Mouse (Mus musculus): ENCODE measurements around the gene Cd1d1. TPM values are rescaled to one million over a fixed set of nuclear protein-coding genes. Genes with fewer than 3 reads are reported as not detected.

The Cd1d1 gene
- polyA plus RNA-seq, 1 experiment: 0.87 TPM

GRCm38 (mm10) chr3:86962665-86963435 lies 36.4 kb downstream of the Cd1d1 start:
- H3K27me3 ChIP-seq (replicated peaks): no peaks in the 10 kb centered on the region
- peaks cover 14% of the 10 kb centered on the region for H3K4me1 ChIP-seq
- H3K36me3 ChIP-seq (replicated peaks; ENCODE audit: low read length): no peaks in the 10 kb centered on the region
- H3K9me3 ChIP-seq: no peaks in the 10 kb centered on the region
- no peak overlapping the region for H3K4me3 ChIP-seq (replicated peaks)
- TF ChIP-seq GATA1 (IDR thresholded peaks at IDR 0.05; ENCODE audit: borderline replicate concordance, low read length): no peak
- no peak for TF ChIP-seq FLI1 (IDR thresholded peaks at IDR 0.05; ENCODE audit: low read length)

GRCm38 (mm10) chr3:86961395-86961669 lies 37.9 kb downstream of the Cd1d1 start:
- TF ChIP-seq FLI1 (IDR thresholded peaks at IDR 0.05; ENCODE audit: low read length): no peak
- TF ChIP-seq GATA1 (IDR thresholded peaks at IDR 0.05; ENCODE audit: borderline replicate concordance, low read length): no peak

GRCm38 (mm10) chr3:86960656-86961394 lies 38.4 kb downstream of the Cd1d1 start:
- TF ChIP-seq FLI1 (IDR thresholded peaks at IDR 0.05; ENCODE audit: low read length) (no peak), GATA1 (IDR thresholded peaks at IDR 0.05; ENCODE audit: borderline replicate concordance, low read length) (no peak)
- no peaks in the 10 kb centered on the region for H3K9me3 ChIP-seq
- peaks cover 14% of the 10 kb centered on the region for H3K4me1 ChIP-seq
- H3K4me3 ChIP-seq (replicated peaks): no peak overlapping the region
- H3K36me3 ChIP-seq (replicated peaks; ENCODE audit: low read length): no peaks in the 10 kb centered on the region
- no peaks in the 10 kb centered on the region for H3K27me3 ChIP-seq (replicated peaks)

More at GRCm38 (mm10) chr3:86961395-86961669, 37.9 kb downstream of the Cd1d1 start:
- H3K4me1 ChIP-seq: peaks cover 14% of the 10 kb centered on the region
- H3K36me3 ChIP-seq (replicated peaks; ENCODE audit: low read length): no peaks in the 10 kb centered on the region
- H3K4me3 ChIP-seq (replicated peaks): no peak overlapping the region
- H3K27me3 ChIP-seq (replicated peaks): no peaks in the 10 kb centered on the region
- H3K9me3 ChIP-seq: no peaks in the 10 kb centered on the region

- no peaks in the 10 kb centered on the region for H3K36me3 ChIP-seq (replicated peaks; ENCODE audit: low read length)
- H3K27me3 ChIP-seq (replicated peaks): no peaks in the 10 kb centered on the region
- peaks cover 18% of the 10 kb centered on the region for H3K4me1 ChIP-seq
- peak overlapping the region; percentile 46 for H3K4me3 ChIP-seq (replicated peaks)
- TF ChIP-seq FLI1 (IDR thresholded peaks at IDR 0.05; ENCODE audit: low read length) (no peak), GATA1 (IDR thresholded peaks at IDR 0.05; ENCODE audit: borderline replicate concordance, low read length) (no peak)
- no peaks in the 10 kb centered on the region for H3K9me3 ChIP-seq
Observed at GRCm38 (mm10) chr3:86959088-86959487, 40.2 kb downstream of the Cd1d1 start.

GRCm38 (mm10) chr3:86955376-86955775 lies 43.9 kb downstream of the Cd1d1 start:
- TF ChIP-seq FLI1 (IDR thresholded peaks at IDR 0.05; ENCODE audit: low read length): no peak
- no peak for TF ChIP-seq GATA1 (IDR thresholded peaks at IDR 0.05; ENCODE audit: borderline replicate concordance, low read length)
- Histone ChIP-seq H3K36me3 (replicated peaks; ENCODE audit: low read length) (no peaks in the 10 kb centered on the region), H3K9me3 (peaks cover 11% of the 10 kb centered on the region), H3K4me3 (replicated peaks) (no peak overlapping the region), H3K4me1 (peaks cover 16% of the 10 kb centered on the region), H3K27me3 (replicated peaks) (no peaks in the 10 kb centered on the region)

- no peak overlapping the region for H3K4me3 ChIP-seq (replicated peaks)
- TF ChIP-seq GATA1 (IDR thresholded peaks at IDR 0.05; ENCODE audit: borderline replicate concordance, low read length): no peak
- no peak for TF ChIP-seq FLI1 (IDR thresholded peaks at IDR 0.05; ENCODE audit: low read length)
- H3K9me3 ChIP-seq: peaks cover 11% of the 10 kb centered on the region
- H3K36me3 ChIP-seq (replicated peaks; ENCODE audit: low read length): no peaks in the 10 kb centered on the region
- peaks cover 13% of the 10 kb centered on the region for H3K4me1 ChIP-seq
- H3K27me3 ChIP-seq (replicated peaks): no peaks in the 10 kb centered on the region
Observed at GRCm38 (mm10) chr3:86954521-86954920, 44.7 kb downstream of the Cd1d1 start.

GRCm38 (mm10) chr3:86953819-86954218 lies 45.4 kb downstream of the Cd1d1 start:
- Histone ChIP-seq H3K36me3 (replicated peaks; ENCODE audit: low read length) (no peaks in the 10 kb centered on the region), H3K4me1 (peaks cover 9% of the 10 kb centered on the region), H3K9me3 (peaks cover 11% of the 10 kb centered on the region), H3K4me3 (replicated peaks) (no peak overlapping the region), H3K27me3 (replicated peaks) (no peaks in the 10 kb centered on the region)
- no peak for TF ChIP-seq FLI1 (IDR thresholded peaks at IDR 0.05; ENCODE audit: low read length)
- TF ChIP-seq GATA1 (IDR thresholded peaks at IDR 0.05; ENCODE audit: borderline replicate concordance, low read length): no peak

- Histone ChIP-seq H3K4me1 (peaks cover 15% of the 10 kb centered on the region), H3K9me3 (peaks cover 16% of the 10 kb centered on the region), H3K36me3 (replicated peaks; ENCODE audit: low read length) (no peaks in the 10 kb centered on the region), H3K27me3 (replicated peaks) (no peaks in the 10 kb centered on the region), H3K4me3 (replicated peaks) (no peak overlapping the region)
- no peak for TF ChIP-seq GATA1 (IDR thresholded peaks at IDR 0.05; ENCODE audit: borderline replicate concordance, low read length)
- TF ChIP-seq FLI1 (IDR thresholded peaks at IDR 0.05; ENCODE audit: low read length): no peak
Observed at GRCm38 (mm10) chr3:86950652-86951051, 48.6 kb downstream of the Cd1d1 start.

Other genes starting within 250 kb of the Cd1d1 start
- gene Dclk2, start 78.6 kb downstream of the Cd1d1 start, polyA plus RNA-seq (2012; ENCODE audit: insufficient read depth, low replicate concordance): 4.5 and 5.5 TPM in 2 replicates
- not detected in 2 replicates for gene Kirrel, start 175.3 kb upstream of the Cd1d1 start, polyA plus RNA-seq (2012; ENCODE audit: insufficient read depth, low replicate concordance)

All from megakaryocyte, embryonic 14.5 days (primary cell).